Mouse (Mus musculus): ENCODE data around the gene Lrrc45.

DNA sequence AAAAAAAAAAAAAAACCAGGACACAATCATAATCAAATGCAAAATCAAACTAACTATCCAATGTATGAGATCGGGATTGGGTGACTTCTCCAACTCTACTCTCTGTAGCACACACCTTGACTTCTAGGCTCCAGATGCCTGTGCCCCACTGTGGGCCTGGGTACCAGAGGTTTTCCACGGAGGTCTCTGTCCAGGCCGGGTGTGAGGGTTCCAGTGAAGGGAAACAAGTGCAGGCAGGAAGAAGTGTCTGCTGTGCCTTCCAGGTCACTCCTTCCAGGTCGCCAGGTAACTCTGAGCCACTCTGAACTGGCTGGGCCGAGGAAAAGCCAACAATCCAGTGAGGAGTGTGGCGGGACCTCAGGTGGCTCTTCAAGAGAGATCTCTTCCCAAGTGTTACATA lies 22.7 kb downstream of the Lrrc45 start:
- no peak for TF ChIP-seq CTCF (IDR thresholded peaks at IDR 0.05; ENCODE audit: low read depth)
- no peak for TF ChIP-seq EP300 (IDR thresholded peaks at IDR 0.05; ENCODE audit: low read depth)
